Mouse (Mus musculus): ENCODE measurements at regions not wholly inside any gene's neighbourhood (a gene's known extent, or its start where the extent isn't known, plus 50 kb on each side); places are given as distances from the start of the nearest gene placed in this dataset.

DNA sequence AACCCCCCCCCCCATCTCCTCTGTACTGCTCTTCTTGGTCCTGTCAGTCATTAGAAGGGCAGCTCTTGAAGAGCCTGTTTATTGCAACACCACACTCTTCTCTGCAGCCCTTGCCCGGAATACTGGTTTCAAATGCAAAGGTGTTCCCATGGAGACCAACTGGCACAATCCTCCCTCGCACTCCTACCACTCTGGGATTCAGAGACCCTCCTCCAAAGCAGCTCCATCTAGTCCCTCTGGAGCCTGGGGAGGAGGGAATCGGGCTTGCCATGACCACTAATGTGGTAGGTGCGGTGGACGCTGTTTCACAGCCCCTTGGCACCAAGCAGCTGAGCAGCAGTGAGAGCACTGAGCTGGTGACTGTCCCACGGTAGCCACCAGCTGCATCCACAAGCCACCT is 83.1 kb downstream of the Stk35 start:
- no peak overlapping the region for H3K9ac ChIP-seq (ENCODE audit: low read depth, low read length)
- no peaks in the 10 kb centered on the region for H3K36me3 ChIP-seq (ENCODE audit: control insufficient read depth, insufficient read depth, low read length)
- H3K4me2 ChIP-seq (ENCODE audit: low read length) = no peak overlapping the region
- H3K27ac ChIP-seq (ENCODE audit: low read depth, low read length) = no peak overlapping the region
- no peak overlapping the region for H3K4me3 ChIP-seq (ENCODE audit: low read length)
- 21% methylated on average over 6 of the region's 6 CpGs for WGBS
- H3K4me1 ChIP-seq (ENCODE audit: control insufficient read depth, insufficient read depth, low read depth, low read length) = no peaks in the 10 kb centered on the region
- ATAC-seq = peak; percentile 65
- H3K27me3 ChIP-seq (replicated peaks; ENCODE audit: control insufficient read depth, insufficient read depth, low read length) = no peaks in the 10 kb centered on the region
- no peaks in the 10 kb centered on the region for H3K9me3 ChIP-seq (ENCODE audit: control insufficient read depth, low read length)

DNA sequence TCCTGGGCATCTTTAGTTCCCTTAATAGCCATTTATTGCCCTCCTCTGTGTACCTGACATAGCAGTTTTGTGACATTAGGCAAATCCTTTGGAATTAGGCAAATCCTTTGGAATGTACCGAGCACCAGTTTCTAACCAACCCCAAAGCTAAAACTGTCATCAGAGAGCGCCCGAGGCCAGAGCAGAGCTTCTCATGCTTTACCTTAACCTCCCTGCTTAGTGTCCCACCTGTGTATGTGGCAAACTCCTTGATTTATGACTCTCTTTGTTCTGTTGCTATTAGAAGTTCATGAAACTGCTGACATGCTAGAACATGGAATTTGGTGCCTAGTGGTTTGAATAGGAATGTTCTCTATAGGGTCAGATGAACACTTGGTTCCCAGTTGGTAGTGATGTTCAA is 84.0 kb downstream of the Stk35 start:
- Histone ChIP-seq H3K4me1 (ENCODE audit: control insufficient read depth, insufficient read depth, low read depth, low read length) (no peaks in the 10 kb centered on the region), H3K27me3 (replicated peaks; ENCODE audit: control insufficient read depth, insufficient read depth, low read length) (no peaks in the 10 kb centered on the region), H3K9ac (ENCODE audit: low read depth, low read length) (no peak overlapping the region), H3K27ac (ENCODE audit: low read depth, low read length) (no peak overlapping the region), H3K36me3 (ENCODE audit: control insufficient read depth, insufficient read depth, low read length) (no peaks in the 10 kb centered on the region), H3K9me3 (ENCODE audit: control insufficient read depth, low read length) (no peaks in the 10 kb centered on the region), H3K4me2 (ENCODE audit: low read length) (no peak overlapping the region), H3K4me3 (ENCODE audit: low read length) (no peak overlapping the region)
- no peak for ATAC-seq
- 89% methylated on average over 3 of the region's 3 CpGs for WGBS

DNA sequence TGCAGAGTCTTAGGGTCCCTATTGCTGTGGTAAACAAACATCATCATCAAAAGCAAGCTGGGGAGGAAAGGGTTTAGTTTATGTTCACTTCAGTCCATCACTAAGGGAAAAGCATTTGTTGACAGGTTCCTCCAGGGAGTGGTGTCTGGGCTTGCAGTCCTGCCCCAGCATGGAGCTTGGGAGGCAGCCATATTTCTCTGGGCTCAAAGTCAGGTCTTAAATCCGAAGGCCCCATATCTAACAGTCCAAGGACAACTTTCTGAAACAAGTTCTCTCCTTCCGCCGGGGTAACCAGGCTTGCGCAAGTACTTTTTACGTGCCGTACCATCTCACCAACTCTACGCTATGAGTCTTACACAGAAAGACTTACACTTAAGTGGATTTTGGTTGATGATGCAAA is 85.2 kb downstream of the Stk35 start:
- Histone ChIP-seq H3K4me1 (ENCODE audit: control insufficient read depth, insufficient read depth, low read depth, low read length) (no peaks in the 10 kb centered on the region), H3K9me3 (ENCODE audit: control insufficient read depth, low read length) (peaks cover 2% of the 10 kb centered on the region; the same call in 1 of the 2 replicates), H3K9ac (ENCODE audit: low read depth, low read length) (no peak overlapping the region), H3K36me3 (ENCODE audit: control insufficient read depth, insufficient read depth, low read length) (no peaks in the 10 kb centered on the region), H3K27me3 (replicated peaks; ENCODE audit: control insufficient read depth, insufficient read depth, low read length) (no peaks in the 10 kb centered on the region), H3K4me2 (ENCODE audit: low read length) (no peak overlapping the region), H3K4me3 (ENCODE audit: low read length) (no peak overlapping the region), H3K27ac (ENCODE audit: low read depth, low read length) (no peak overlapping the region)
- 90% methylated on average over 7 of the region's 7 CpGs for WGBS
- ATAC-seq = no peak

DNA sequence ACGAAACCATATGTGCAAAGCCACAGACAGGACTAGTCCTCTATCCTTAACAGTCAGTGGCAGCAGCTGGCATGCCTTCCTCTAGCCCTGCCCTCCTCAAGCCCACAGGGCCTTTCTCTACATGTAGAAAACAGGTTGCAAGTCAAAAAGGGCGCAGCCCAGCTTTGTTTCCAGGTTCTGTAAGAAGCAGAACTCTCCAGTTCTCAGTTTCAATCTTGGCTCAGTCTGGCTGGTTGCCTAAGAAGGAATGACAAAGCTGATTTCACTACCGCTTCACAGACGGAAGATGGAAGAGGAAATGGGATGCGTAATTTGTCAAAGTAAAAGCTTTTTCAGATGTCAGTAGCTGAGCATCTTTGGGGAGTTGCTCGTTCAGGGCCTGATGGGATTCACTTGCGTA is 92.9 kb downstream of the Stk35 start:
- 51% methylated on average over 7 of the region's 7 CpGs for WGBS
- Histone ChIP-seq H3K27me3 (replicated peaks; ENCODE audit: control insufficient read depth, insufficient read depth, low read length) (no peaks in the 10 kb centered on the region), H3K9me3 (ENCODE audit: control insufficient read depth, low read length) (peaks cover 2% of the 10 kb centered on the region; the same call in 1 of the 2 replicates), H3K9ac (ENCODE audit: low read depth, low read length) (no peak overlapping the region), H3K4me3 (ENCODE audit: low read length) (no peak overlapping the region), H3K27ac (ENCODE audit: low read depth, low read length) (0 out of 2 replicates have a peak overlapping the region, but pooled peaks have one; percentile 16), H3K4me2 (ENCODE audit: low read length) (no peak overlapping the region), H3K4me1 (ENCODE audit: control insufficient read depth, insufficient read depth, low read depth, low read length) (peaks cover 7% of the 10 kb centered on the region), H3K36me3 (ENCODE audit: control insufficient read depth, insufficient read depth, low read length) (no peaks in the 10 kb centered on the region)
- ATAC-seq = peak; percentile 11; the same call in 1 of the 2 replicates

DNA sequence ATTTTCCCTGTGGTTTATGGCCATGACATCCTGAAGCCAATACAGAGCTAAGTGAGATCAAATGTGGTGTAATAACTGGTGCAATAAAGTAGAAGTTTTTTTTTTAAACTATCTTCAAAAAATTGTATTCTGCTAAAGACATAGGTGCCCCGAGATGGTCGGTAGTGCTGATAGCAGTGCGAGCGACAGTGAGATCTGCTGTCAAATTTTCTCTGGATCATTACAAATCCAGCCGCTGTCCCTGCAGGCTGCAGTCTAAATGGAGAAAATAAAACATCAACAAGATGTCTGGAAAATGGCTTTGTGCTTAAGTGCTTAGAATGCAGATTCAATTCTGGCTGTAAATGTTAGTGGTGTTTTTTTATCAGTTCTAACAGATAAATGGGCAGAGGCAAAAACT is 93.5 kb downstream of the Stk35 start:
- Histone ChIP-seq H3K9me3 (ENCODE audit: control insufficient read depth, low read length) (peaks cover 2% of the 10 kb centered on the region; the same call in 1 of the 2 replicates), H3K36me3 (ENCODE audit: control insufficient read depth, insufficient read depth, low read length) (no peaks in the 10 kb centered on the region), H3K4me2 (ENCODE audit: low read length) (no peak overlapping the region), H3K9ac (ENCODE audit: low read depth, low read length) (no peak overlapping the region), H3K27me3 (replicated peaks; ENCODE audit: control insufficient read depth, insufficient read depth, low read length) (no peaks in the 10 kb centered on the region), H3K4me3 (ENCODE audit: low read length) (no peak overlapping the region), H3K4me1 (ENCODE audit: control insufficient read depth, insufficient read depth, low read depth, low read length) (peaks cover 7% of the 10 kb centered on the region), H3K27ac (ENCODE audit: low read depth, low read length) (0 out of 2 replicates have a peak overlapping the region, but pooled peaks have one; percentile 16)
- WGBS = 70% methylated on average over 5 of the region's 5 CpGs
- ATAC-seq = 0 out of 2 replicates have a peak, but pooled peaks have one; percentile 24

DNA sequence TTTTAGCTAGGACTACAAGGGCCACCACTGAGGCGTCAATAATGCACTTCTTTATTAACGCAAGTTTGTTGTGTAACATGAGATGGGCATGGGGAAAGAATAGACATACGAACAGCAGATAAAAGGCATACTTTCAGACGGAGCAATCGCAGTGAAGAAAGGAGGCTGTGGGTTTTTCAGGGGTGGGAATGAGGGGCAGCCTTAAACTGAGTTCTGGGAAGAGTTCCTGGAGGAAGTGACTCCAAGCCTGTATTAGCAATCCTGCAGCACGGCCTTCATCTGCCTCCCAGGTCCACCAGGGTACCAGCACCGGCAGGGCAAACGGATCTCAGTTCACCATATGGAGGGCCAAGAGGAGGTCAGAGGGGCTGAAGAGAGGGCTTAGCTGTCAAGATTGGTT is 94.6 kb downstream of the Stk35 start:
- ATAC-seq = no peak
- Histone ChIP-seq H3K27ac (ENCODE audit: low read depth, low read length) (no peak overlapping the region), H3K4me1 (ENCODE audit: control insufficient read depth, insufficient read depth, low read depth, low read length) (peaks cover 7% of the 10 kb centered on the region), H3K27me3 (replicated peaks; ENCODE audit: control insufficient read depth, insufficient read depth, low read length) (no peaks in the 10 kb centered on the region), H3K4me2 (ENCODE audit: low read length) (no peak overlapping the region), H3K9me3 (ENCODE audit: control insufficient read depth, low read length) (peaks cover 2% of the 10 kb centered on the region; the same call in 1 of the 2 replicates), H3K36me3 (ENCODE audit: control insufficient read depth, insufficient read depth, low read length) (no peaks in the 10 kb centered on the region), H3K4me3 (ENCODE audit: low read length) (no peak overlapping the region), H3K9ac (ENCODE audit: low read depth, low read length) (no peak overlapping the region)
- 69% methylated on average over 8 of the region's 8 CpGs for WGBS

DNA sequence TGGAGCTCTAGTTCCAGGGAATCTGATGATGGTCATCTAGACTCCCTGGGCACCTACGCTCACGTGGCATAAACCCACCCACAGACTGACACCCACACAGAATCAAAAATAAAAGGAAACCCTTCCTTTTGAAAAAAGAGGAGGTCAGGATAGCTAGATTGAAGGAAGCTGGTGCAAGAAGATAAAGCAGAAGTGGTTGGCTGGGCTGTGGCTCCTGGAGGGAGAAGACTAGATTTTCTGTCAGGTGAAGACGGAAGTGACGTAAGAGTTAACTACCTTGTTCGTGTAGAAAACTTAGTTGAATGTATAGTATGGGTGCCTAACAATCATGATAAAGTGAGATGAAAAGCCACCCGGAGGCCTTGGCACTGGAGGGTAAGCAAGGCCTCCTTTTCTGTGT is 95.1 kb downstream of the Stk35 start:
- Histone ChIP-seq H3K4me1 (ENCODE audit: control insufficient read depth, insufficient read depth, low read depth, low read length) (peaks cover 7% of the 10 kb centered on the region), H3K4me2 (ENCODE audit: low read length) (no peak overlapping the region), H3K9ac (ENCODE audit: low read depth, low read length) (no peak overlapping the region), H3K9me3 (ENCODE audit: control insufficient read depth, low read length) (peaks cover under 1% of the 10 kb centered on the region; the same call in 1 of the 2 replicates), H3K27me3 (replicated peaks; ENCODE audit: control insufficient read depth, insufficient read depth, low read length) (no peaks in the 10 kb centered on the region), H3K36me3 (ENCODE audit: control insufficient read depth, insufficient read depth, low read length) (no peaks in the 10 kb centered on the region), H3K4me3 (ENCODE audit: low read length) (no peak overlapping the region), H3K27ac (ENCODE audit: low read depth, low read length) (no peak overlapping the region)
- 91% methylated on average over 6 of the region's 6 CpGs for WGBS
- no peak for ATAC-seq

DNA sequence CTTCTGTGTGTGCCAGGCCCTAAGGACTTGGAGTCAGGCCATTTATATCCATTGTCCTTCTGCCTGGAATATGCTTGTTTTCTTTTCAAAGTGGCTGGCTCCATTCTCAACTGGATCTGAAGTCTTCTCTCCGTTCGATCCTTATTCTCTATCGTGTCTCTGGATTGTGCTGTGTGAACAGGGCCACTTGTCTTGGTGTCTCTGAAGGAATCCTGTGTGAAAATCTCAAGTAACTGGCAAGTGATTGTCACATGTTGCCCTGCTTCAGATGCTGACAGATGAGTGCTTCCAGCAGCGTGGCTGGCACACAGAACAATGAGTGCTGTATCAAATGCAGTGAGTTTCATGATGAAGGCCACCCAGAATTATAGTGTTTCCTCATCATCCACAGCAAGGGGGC is 96.4 kb downstream of the Stk35 start:
- H3K4me3 ChIP-seq (ENCODE audit: low read length) = no peak overlapping the region
- no peak overlapping the region for H3K9ac ChIP-seq (ENCODE audit: low read depth, low read length)
- ATAC-seq = no peak
- WGBS = 60% methylated on average over 4 of the region's 4 CpGs
- H3K4me2 ChIP-seq (ENCODE audit: low read length) = no peak overlapping the region
- H3K27ac ChIP-seq (ENCODE audit: low read depth, low read length) = no peak overlapping the region
- no peaks in the 10 kb centered on the region for H3K27me3 ChIP-seq (replicated peaks; ENCODE audit: control insufficient read depth, insufficient read depth, low read length)
- H3K4me1 ChIP-seq (ENCODE audit: control insufficient read depth, insufficient read depth, low read depth, low read length) = peaks cover 7% of the 10 kb centered on the region
- H3K9me3 ChIP-seq (ENCODE audit: control insufficient read depth, low read length) = no peaks in the 10 kb centered on the region
- H3K36me3 ChIP-seq (ENCODE audit: control insufficient read depth, insufficient read depth, low read length) = no peaks in the 10 kb centered on the region

DNA sequence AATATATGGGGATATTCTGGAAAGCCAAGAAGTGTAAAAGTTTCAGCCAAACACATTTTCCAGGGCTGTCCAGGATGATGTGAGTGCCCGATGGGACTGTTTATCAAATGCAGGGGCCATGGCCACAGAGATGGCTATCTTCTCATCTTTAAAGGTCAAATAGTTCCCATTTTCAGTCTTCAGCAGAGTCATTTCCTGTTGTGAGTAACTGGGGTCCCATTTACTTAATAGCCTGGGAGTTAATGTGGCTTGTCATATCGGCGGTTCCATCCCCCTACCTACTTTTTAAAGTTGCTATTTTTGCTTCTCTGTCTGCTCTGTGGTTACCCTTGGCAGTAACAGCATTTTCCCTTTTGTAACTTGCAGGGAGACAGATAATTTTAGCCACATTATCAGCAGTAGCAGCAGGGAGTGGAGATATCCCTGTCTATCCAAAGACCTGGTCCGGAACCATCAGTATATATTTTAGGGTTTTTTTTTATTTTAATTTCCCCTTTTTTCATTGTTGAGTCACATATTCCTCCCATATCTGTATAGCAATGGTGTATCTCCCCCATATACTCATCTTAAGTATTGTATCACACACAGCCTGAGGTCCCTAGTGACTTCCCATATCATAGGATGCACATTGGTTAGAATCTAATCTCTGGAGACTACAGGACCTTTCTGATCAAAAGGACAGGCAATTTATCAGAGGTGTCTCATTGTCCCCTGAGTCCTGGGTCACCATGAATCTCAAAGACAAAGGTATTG is 103.2 kb downstream of the Stk35 start:
- WGBS = 81% methylated on average over 4 of the region's 4 CpGs
- no peak for ATAC-seq
- Histone ChIP-seq H3K27me3 (replicated peaks; ENCODE audit: control insufficient read depth, insufficient read depth, low read length) (no peaks in the 10 kb centered on the region), H3K4me2 (ENCODE audit: low read length) (no peak overlapping the region), H3K9me3 (ENCODE audit: control insufficient read depth, low read length) (no peaks in the 10 kb centered on the region), H3K27ac (ENCODE audit: low read depth, low read length) (no peak overlapping the region), H3K4me3 (ENCODE audit: low read length) (no peak overlapping the region), H3K9ac (ENCODE audit: low read depth, low read length) (no peak overlapping the region), H3K36me3 (ENCODE audit: control insufficient read depth, insufficient read depth, low read length) (no peaks in the 10 kb centered on the region), H3K4me1 (ENCODE audit: control insufficient read depth, insufficient read depth, low read depth, low read length) (peaks cover under 1% of the 10 kb centered on the region)
